Mouse (Mus musculus) ES-E14 (cell line): ENCODE data around the gene Gstz1.

Source experiments
- CHD2 ChIP-seq: IDR thresholded peaks from 2 replicates; pipeline ENCODE4 v1.6.1; 2014; ENCODE audit warnings: mild to moderate bottlenecking, low read depth, low read length, inconsistent platforms
- HCFC1 ChIP-seq: IDR thresholded peaks from 2 replicates; pipeline ENCODE4 v1.6.1; 2012; ENCODE audit warnings: low read length, inconsistent platforms, borderline replicate concordance; ENCODE audit not compliant: insufficient read depth
- MAFK ChIP-seq: IDR thresholded peaks from 2 replicates; pipeline ENCODE4 v1.6.1; 2014; ENCODE audit warnings: mild to moderate bottlenecking, low read depth, low read length, inconsistent platforms; ENCODE audit not compliant: insufficient read depth
- ZC3H11A ChIP-seq: IDR thresholded peaks from 2 replicates; pipeline ENCODE4 v1.6.1; 2012; ENCODE audit warnings: low read depth, mild to moderate bottlenecking, inconsistent platforms, low read length, borderline replicate concordance
- ZNF384 ChIP-seq: IDR thresholded peaks from 2 replicates; pipeline ENCODE4 v1.6.1; 2012; ENCODE audit warnings: low read depth, low read length, inconsistent platforms

DNA sequence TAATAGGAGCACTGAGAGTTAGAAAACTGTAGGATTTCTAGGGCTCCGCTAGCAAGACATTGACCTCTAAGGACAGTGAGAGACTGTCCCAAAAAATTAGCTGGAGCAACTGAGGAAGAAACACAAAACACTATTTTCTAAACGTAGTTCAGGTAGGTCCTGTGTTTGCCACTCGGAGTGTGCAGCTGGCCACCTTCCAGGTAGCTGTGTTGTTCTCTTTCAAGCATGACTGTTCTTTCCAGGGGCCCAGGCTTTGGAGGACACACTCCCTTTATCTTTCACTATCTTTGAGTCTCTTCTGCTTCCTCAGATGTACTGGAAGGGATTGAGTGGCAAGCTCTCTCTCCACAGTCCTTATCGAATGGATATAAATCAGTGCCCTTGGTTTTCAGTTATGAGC lies 43.5 kb upstream of the Gstz1 start:
- TF ChIP-seq CHD2 (no peak), HCFC1 (no peak), ZNF384 (no peak), ZC3H11A (no peak), MAFK (no peak)
